10 mouse cellular contexts compared by ENCODE assay signal in genomic region chr14:77034175-77034915, GRCm38 (mm10). TPM values are rescaled to one million over a fixed set of nuclear protein-coding genes. Genes with fewer than 3 reads are reported as not detected.
DNase-seq lines count a peak whose midpoint lies in the region; ATAC-seq lines count a peak whose summit lies in the region.
"Had no signal": no experiment of that assay in that cellular context is flagged by ENCODE, and none has a peak within 500 bp of the region (broad histone marks: within the 10 kb centered on the region; RNA-seq: fewer than 3 reads in every experiment).

No protein-coding gene starts in this region.

- peak; percentile 63 for ATAC-seq in megakaryocyte, adult 5-6 weeks (ENCODE audit: poor library complexity, severe bottlenecking)
- no peak for ATAC-seq in erythroid progenitor cell, adult 5-6 weeks (replicated peaks; ENCODE audit: low FRiP score, poor library complexity, severe bottlenecking)
- ATAC-seq: intestine, embryonic 15.5 days had no signal

- intact Hi-C loops in heart, postnatal 36 days (cut with DNase I) = loop anchor here (10.0 kb wide), 1 partner anchor 800 kb away; no protein-coding TSS in a partner anchor
- intact Hi-C loops in gastrocnemius, postnatal 14 days (cut with DNase I; ENCODE audit: low total_unique reads) = no loop called here

- peak; percentile 31 to 55 for DNase-seq in heart, adult 18-20 months
- no peak for DNase-seq in heart, postnatal 36 days
- DNase-seq in 416B (ENCODE audit: low read depth) = peak; percentile 75
- DNase-seq in brain, adult 2 months (ENCODE audit: low read depth, low spot score) = peak; percentile 31
- DNase-seq in gastrocnemius, postnatal 14 days = no peak
- no peak for DNase-seq in T-cell, adult 2 months (ENCODE audit: low spot score)
- DNase-seq: cerebellum, adult 2 months had no signal

RNA-seq across cellular contexts. Expression of gene Ccdc122, which starts 2.2 kb away (rescaled TPM):
- total RNA-seq in heart, adult 18-20 months (2021) = 1 to 10 TPM; 1.2 to 1.9 TPM
- under 1 TPM; 0.49 to 0.83 TPM for total RNA-seq in heart, postnatal 36 days (2021)
- total RNA-seq in megakaryocyte, adult 5-6 weeks (2015) = 2.7 and 3.7 TPM in 2 replicates
- total RNA-seq in megakaryocyte, adult 5-6 weeks (2017) = 4.7 TPM in 2 replicates
- total RNA-seq in erythroid progenitor cell, adult 5-6 weeks (2015; ENCODE audit: low replicate concordance) = 5.0 and 5.4 TPM in 2 replicates
- total RNA-seq in erythroid progenitor cell, adult 5-6 weeks (2017; ENCODE audit: low replicate concordance) = 1.2 and 6.7 TPM in 2 replicates
- total RNA-seq in gastrocnemius, postnatal 14 days (2021) = under 1 TPM; 0.73 to 0.88 TPM

RNA-seq across cellular contexts. Expression of gene Lacc1, which starts 2.4 kb away (rescaled TPM):
- total RNA-seq in heart, adult 18-20 months (2021) = 1 to 10 TPM; 2.4 to 3.3 TPM
- total RNA-seq in heart, postnatal 36 days (2021) = 1 to 10 TPM; 2.6 to 3.5 TPM
- 10.6 and 11.4 TPM in 2 replicates for total RNA-seq in megakaryocyte, adult 5-6 weeks (2015)
- 6.5 and 7.6 TPM in 2 replicates for total RNA-seq in megakaryocyte, adult 5-6 weeks (2017)
- total RNA-seq in erythroid progenitor cell, adult 5-6 weeks (2015; ENCODE audit: low replicate concordance) = 1.3 and 8.6 TPM in 2 replicates
- total RNA-seq in erythroid progenitor cell, adult 5-6 weeks (2017; ENCODE audit: low replicate concordance) = 0.51 TPM in 1 of 2 replicates, not detected in the other
- 1 to 10 TPM; 1.2 to 2.1 TPM for total RNA-seq in gastrocnemius, postnatal 14 days (2021)

Comparison
In these comparisons a context has a peak if more than half of its experiments do, and no peak if none do; other contexts are left out.
1. DNase-seq: peak in heart, adult 18-20 months (2 of 2), 416B (single experiment) and brain, adult 2 months (single experiment); none in heart, postnatal 36 days (0 of 2), gastrocnemius, postnatal 14 days (single experiment) and T-cell, adult 2 months (single experiment).